Mouse (Mus musculus) testis, adult 2 months (tissue): Measurements from ENCODE around the gene Ube3c. TPM values are rescaled to one million over a fixed set of nuclear protein-coding genes. Genes with fewer than 3 reads are reported as not detected.
"Not testable (repeated sequence)": the region's sequence is repeated elsewhere in the genome, so short reads cannot be mapped to it uniquely, and the experiment has no call there.

ENCODE experiments used
- H3K27ac ChIP-seq: fragments of 200-500 bp; 2 replicates; pipeline ENCODE4 v1.5.1; 2012; ENCODE audit warnings: low read depth, low read length; ENCODE audit not compliant: control insufficient read depth, insufficient read depth
- H3K27me3 ChIP-seq: fragments of 200-500 bp; 2 replicates; pipeline ENCODE4 v1.6.1; 2012; ENCODE audit warnings: mild to moderate bottlenecking, low read length, moderate library complexity; ENCODE audit not compliant: control insufficient read depth, insufficient read depth
- H3K36me3 ChIP-seq: fragments of 200-500 bp; 2 replicates; pipeline ENCODE4 v1.6.1; 2012; ENCODE audit warnings: mild to moderate bottlenecking, low read length; ENCODE audit not compliant: control insufficient read depth, insufficient read depth
- H3K4me1 ChIP-seq: fragments of 200-500 bp; 2 replicates; pipeline ENCODE4 v1.6.1; 2012; ENCODE audit warnings: low read length; ENCODE audit not compliant: control insufficient read depth, insufficient read depth
- H3K4me3 ChIP-seq: fragments of 200-500 bp; 2 replicates; pipeline ENCODE4 v1.5.1; 2012; ENCODE audit warnings: low read depth, mild to moderate bottlenecking, low read length, moderate library complexity, mixed read lengths; ENCODE audit not compliant: control insufficient read depth
- CTCF ChIP-seq: fragments of 200-500 bp; IDR thresholded peaks from 2 replicates; pipeline ENCODE4 v1.5.1; 2012; ENCODE audit warnings: low read depth, mild to moderate bottlenecking, inconsistent platforms, low read length, moderate library complexity; ENCODE audit not compliant: control insufficient read depth, insufficient read depth, insufficient replicate concordance
- POLR2A ChIP-seq: fragments of 200-500 bp; IDR thresholded peaks from 2 replicates; pipeline ENCODE4 v1.6.1; 2012; ENCODE audit warnings: low read depth, mild to moderate bottlenecking, inconsistent platforms, low read length, moderate library complexity; ENCODE audit not compliant: control insufficient read depth
- polyA plus RNA-seq: library from polyadenylated mRNA; depleted of rRNA; stranded (reverse); fragments of >200 nt; gene quantifications from 2 replicates; pipeline ENCODE4 v1.2.3, GENCODE M21; 2012

The Ube3c gene
- polyA plus RNA-seq, 1 experiment: 30.5 TPM

- Histone ChIP-seq H3K27me3 (no peaks in the 10 kb centered on the region), H3K4me3 (no peak overlapping the region), H3K4me1 (no peaks in the 10 kb centered on the region), H3K27ac (no peak overlapping the region), H3K36me3 (no peaks in the 10 kb centered on the region; the same call in none of the 2 replicates)
- TF ChIP-seq CTCF: no peak
- TF ChIP-seq POLR2A: no peak
Observed at GRCm38 (mm10) chr5:29641124-29641884, 72.3 kb downstream of the Ube3c start.

GRCm38 (mm10) chr5:29651696-29652095 lies 82.7 kb downstream of the Ube3c start:
- H3K4me1 ChIP-seq: no peaks in the 10 kb centered on the region
- TF ChIP-seq CTCF: no peak
- no peak overlapping the region for H3K27ac ChIP-seq
- H3K4me3 ChIP-seq: no peak overlapping the region
- no peaks in the 10 kb centered on the region for H3K27me3 ChIP-seq
- H3K36me3 ChIP-seq: peaks cover 2% of the 10 kb centered on the region; the same call in 1 of the 2 replicates

GRCm38 (mm10) chr5:29657590-29658339 lies 88.7 kb downstream of the Ube3c start:
- Histone ChIP-seq H3K27ac (no peak overlapping the region), H3K4me3 (no peak overlapping the region), H3K36me3 (no peaks in the 10 kb centered on the region; the same call in 1 of the 2 replicates), H3K4me1 (no peaks in the 10 kb centered on the region), H3K27me3 (no peaks in the 10 kb centered on the region)
- no peak for TF ChIP-seq CTCF
- TF ChIP-seq POLR2A: no peak

- not testable (repeated sequence) for H3K27me3 ChIP-seq, H3K27ac ChIP-seq, H3K4me1 ChIP-seq, H3K36me3 ChIP-seq, H3K4me3 ChIP-seq
Observed at GRCm38 (mm10) chr5:29661246-29661645, 92.2 kb downstream of the Ube3c start.

- Histone ChIP-seq H3K4me3 (no peak overlapping the region), H3K36me3 (no peaks in the 10 kb centered on the region; the same call in 1 of the 2 replicates), H3K27ac (no peak overlapping the region), H3K27me3 (no peaks in the 10 kb centered on the region), H3K4me1 (no peaks in the 10 kb centered on the region)
- TF ChIP-seq CTCF: no peak
- TF ChIP-seq POLR2A: no peak
Observed at GRCm38 (mm10) chr5:29665391-29665790, 96.3 kb downstream of the Ube3c start.

- no peaks in the 10 kb centered on the region for H3K27me3 ChIP-seq
- peaks cover 3% of the 10 kb centered on the region; the same call in 1 of the 2 replicates for H3K36me3 ChIP-seq
- no peak overlapping the region for H3K27ac ChIP-seq
- no peaks in the 10 kb centered on the region for H3K4me1 ChIP-seq
- H3K4me3 ChIP-seq: no peak overlapping the region
- TF ChIP-seq POLR2A (no peak), CTCF (no peak)
Observed at GRCm38 (mm10) chr5:29672551-29672950, 103.5 kb downstream of the Ube3c start.

- TF ChIP-seq POLR2A (no peak), CTCF (no peak)
Observed at GRCm38 (mm10) chr5:29674305-29674704, 105.3 kb downstream of the Ube3c start.

GRCm38 (mm10) chr5:29676445-29676844 lies 107.4 kb downstream of the Ube3c start:
- Histone ChIP-seq H3K27me3 (no peaks in the 10 kb centered on the region), H3K4me1 (no peaks in the 10 kb centered on the region), H3K27ac (no peak overlapping the region), H3K36me3 (peaks cover 3% of the 10 kb centered on the region; the same call in 1 of the 2 replicates), H3K4me3 (no peak overlapping the region)
- TF ChIP-seq POLR2A (no peak), CTCF (no peak)

More at GRCm38 (mm10) chr5:29674305-29674704, 105.3 kb downstream of the Ube3c start:
- H3K36me3 ChIP-seq: peaks cover 3% of the 10 kb centered on the region; the same call in 1 of the 2 replicates
- H3K4me1 ChIP-seq: no peaks in the 10 kb centered on the region
- H3K4me3 ChIP-seq: no peak overlapping the region
- H3K27ac ChIP-seq: no peak overlapping the region
- no peaks in the 10 kb centered on the region for H3K27me3 ChIP-seq
